8 mouse cellular contexts compared by ENCODE assay signal in genomic region chr9:79045314-79045713, GRCm38 (mm10).
A peak's percentile ranks its signal among the peaks of the same experiment; 100 is the strongest.
DNase-seq lines count a peak whose midpoint lies in the region.

No protein-coding gene starts in this region.

- peak; percentile 2 to 57 for DNase-seq in heart, adult 18-20 months
- no peak for DNase-seq in heart, adult 9 months (ENCODE audit: low spot score in 2 of 2)
- DNase-seq in ovary, postnatal 36 days (ENCODE audit: low spot score): peak; percentile 18
- DNase-seq in ovary, postnatal 10 days (ENCODE audit: low spot score): no peak
- peak; percentile 51 for DNase-seq in embryonic facial prominence, embryonic 10.5 days (ENCODE audit: low spot score)
- DNase-seq in retina, adult 2 months (ENCODE audit: low read depth, low spot score): peak; percentile 6
- no peak for DNase-seq in spleen, adult 12 weeks (ENCODE audit: low spot score)
- no peak for DNase-seq in left cerebral cortex, postnatal 10 days (ENCODE audit: extremely low spot score in 1 of 2, low spot score in 2 of 2)

- no peaks in the 10 kb centered on the region for H3K9me3 ChIP-seq in embryonic facial prominence, embryonic 10.5 days

- intact Hi-C loops in left cerebral cortex, postnatal 10 days (cut with DNase I): loop anchor here (5.0 kb wide), 1 partner anchor 672 kb away; the partner anchor contains the start of gene Col12a1

- H3K4me3 ChIP-seq in embryonic facial prominence, embryonic 10.5 days: no peak overlapping the region

- WGBS in embryonic facial prominence, embryonic 10.5 days: 10% methylated on average over 2 of the region's 2 CpGs

- H3K4me1 ChIP-seq in embryonic facial prominence, embryonic 10.5 days: no peaks in the 10 kb centered on the region

- H3K27ac ChIP-seq in embryonic facial prominence, embryonic 10.5 days (replicated peaks): no peak overlapping the region

- H3K27me3 ChIP-seq in embryonic facial prominence, embryonic 10.5 days (replicated peaks; ENCODE audit: low read depth, poor library complexity, severe bottlenecking): no peaks in the 10 kb centered on the region

- no peaks in the 10 kb centered on the region for H3K36me3 ChIP-seq in embryonic facial prominence, embryonic 10.5 days (replicated peaks)

Comparison
In these comparisons a context has a peak if more than half of its experiments do, and no peak if none do; other contexts are left out.
1. DNase-seq: peak in heart, adult 18-20 months (2 of 2), ovary, postnatal 36 days (single experiment), embryonic facial prominence, embryonic 10.5 days (single experiment) and retina, adult 2 months (single experiment); none in heart, adult 9 months (0 of 2), ovary, postnatal 10 days (single experiment), spleen, adult 12 weeks (single experiment) and left cerebral cortex, postnatal 10 days (0 of 2).